Mouse (Mus musculus) myocyte (in vitro differentiated cells): Measurements from ENCODE around the gene Tceal7.

Experiments
- CEBPB ChIP-seq: IDR thresholded peaks from 2 replicates; pipeline ENCODE4 v1.6.1; 2011; ENCODE audit warnings: mild to moderate bottlenecking, moderate library complexity; ENCODE audit not compliant: poor library complexity, insufficient read depth, severe bottlenecking
- E2F4 ChIP-seq: IDR thresholded peaks from one replicate; pipeline ENCODE4 v1.6.1; 2011; ENCODE audit warnings: mild to moderate bottlenecking, control low read depth, moderate library complexity; ENCODE audit not compliant: insufficient read depth
- MAX ChIP-seq: IDR thresholded peaks from one replicate; pipeline ENCODE4 v1.6.1; 2011; ENCODE audit warnings: low read depth, mild to moderate bottlenecking, control low read depth
- MYOG ChIP-seq, 3 experiments: IDR thresholded peaks; one replicate each; pipeline ENCODE4 v1.6.1; 2011; ENCODE audit warnings: control low read depth in 2 of 3, low read depth in 2 of 3, mild to moderate bottlenecking in 2 of 3; ENCODE audit not compliant: insufficient read length in 2 of 3, control insufficient read depth in 1 of 3, insufficient read depth in 1 of 3
- POLR2A ChIP-seq: IDR thresholded peaks from one replicate; pipeline ENCODE4 v1.6.1; 2011; ENCODE audit warnings: low read depth, mild to moderate bottlenecking, control low read depth, moderate library complexity; ENCODE audit not compliant: insufficient read length
- POLR2AphosphoS2 ChIP-seq: IDR thresholded peaks from one replicate; pipeline ENCODE4 v1.6.1; 2011; ENCODE audit warnings: low read depth, control low read depth; ENCODE audit not compliant: insufficient read length
- TCF12 ChIP-seq: IDR thresholded peaks from one replicate; pipeline ENCODE4 v1.6.1; 2011; ENCODE audit warnings: mild to moderate bottlenecking, control low read depth; ENCODE audit not compliant: poor library complexity, insufficient read depth, severe bottlenecking

- no peak for TF ChIP-seq POLR2A
- TF ChIP-seq CEBPB: no peak
- TF ChIP-seq TCF12: no peak
- TF ChIP-seq MYOG (IDR thresholded peaks at IDR 0.05; ENCODE audit: control insufficient read depth in 1 of 3, insufficient read depth in 1 of 3, insufficient read length in 2 of 3, low read depth in 2 of 3): no peak
- TF ChIP-seq E2F4: no peak
- no peak for TF ChIP-seq MAX
- no peak for TF ChIP-seq POLR2AphosphoS2
Observed at GRCm38 (mm10) chrX:136204406-136204805, 10.2 kb upstream of the Tceal7 start.
